In the genomic region with DNA sequence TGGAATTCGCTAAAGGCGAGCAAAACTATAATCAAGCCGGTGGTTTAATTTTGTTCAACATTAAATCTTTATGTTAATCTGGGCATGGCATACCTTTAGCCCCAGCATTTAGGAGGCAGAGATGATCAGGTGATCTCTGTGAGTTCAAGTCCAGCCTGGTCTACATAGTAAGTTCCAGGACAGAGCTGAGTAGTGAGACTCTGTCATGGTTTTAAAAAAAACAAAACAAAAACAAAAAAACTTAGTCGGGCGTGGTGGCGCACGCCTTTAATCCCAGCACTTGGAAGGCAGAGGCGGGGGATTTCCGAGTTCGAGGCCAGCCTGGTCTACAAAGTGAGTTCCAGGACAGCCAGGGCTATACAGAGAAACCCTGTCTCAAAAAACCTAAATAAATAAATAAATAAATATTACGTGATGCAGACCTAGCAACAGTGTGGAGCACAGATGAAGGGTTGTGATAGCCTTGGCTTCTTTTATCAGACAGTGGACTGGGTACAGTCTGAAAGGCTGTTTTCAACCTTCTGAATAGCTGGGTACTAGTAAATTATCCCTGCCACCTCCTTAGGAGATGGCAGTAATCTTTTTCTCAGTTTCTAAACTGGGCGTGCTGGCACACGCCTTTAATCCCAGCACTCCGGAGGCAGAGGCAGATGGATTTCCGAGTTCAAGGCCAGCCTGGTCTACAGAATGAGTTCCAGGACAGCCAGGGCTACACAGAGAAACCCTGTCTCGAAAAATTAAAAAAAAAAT, we compare ENCODE assay signal across 7 mouse cellular contexts. TPM values are rescaled to one million over a fixed set of nuclear protein-coding genes. Genes with fewer than 3 reads are reported as not detected.
DNase-seq lines count a peak whose midpoint lies in the region; ATAC-seq and TF ChIP-seq lines count a peak whose summit lies in the region.
"Not testable (repeated sequence)": the region's sequence is repeated elsewhere in the genome, so short reads cannot be mapped to it uniquely, and the experiment has no call there.

No protein-coding gene starts in this region.

- H3K36me3 ChIP-seq in heart, embryonic 13.5 days, result peaks cover 30% of the 10 kb centered on the region
- H3K36me3 ChIP-seq in intestine, embryonic 15.5 days, result peaks cover 18% of the 10 kb centered on the region; the same call in 1 of the 2 replicates
- H3K36me3 ChIP-seq in limb, embryonic 13.5 days, result peaks cover 27% of the 10 kb centered on the region
- H3K36me3 ChIP-seq in macrophage (ENCODE audit: inconsistent target), result peaks cover 26% of the 10 kb centered on the region
- H3K36me3 ChIP-seq in neural tube, embryonic 14.5 days (ENCODE audit: control insufficient read depth, insufficient read depth, low read length), result peaks cover 11% of the 10 kb centered on the region

- H3K4me3 ChIP-seq in embryonic fibroblast, embryonic 13.5 days (ENCODE audit: insufficient read depth, low read length), result peak overlapping the region; percentile 90
- peak overlapping the region; percentile 92 for H3K4me3 ChIP-seq in heart, embryonic 13.5 days
- peak overlapping the region; percentile 85 for H3K4me3 ChIP-seq in intestine, embryonic 15.5 days (replicated peaks)
- H3K4me3 ChIP-seq in limb, embryonic 13.5 days, result peak overlapping the region; percentile 92
- peak overlapping the region; percentile 78 for H3K4me3 ChIP-seq in macrophage (ENCODE audit: inconsistent target)
- peak overlapping the region; percentile 71 for H3K4me3 ChIP-seq in neural tube, embryonic 14.5 days (ENCODE audit: low read depth, low read length)

- peak; percentile 30 for DNase-seq in T-cell, adult 2 months (ENCODE audit: low spot score)

- not testable (repeated sequence) for ATAC-seq in heart, embryonic 13.5 days (ENCODE audit: extremely low read depth, insufficient number of reproducible peaks, low FRiP score, low TSS enrichment); intestine, embryonic 15.5 days; limb, embryonic 13.5 days (ENCODE audit: low FRiP score, low read depth); neural tube, embryonic 14.5 days (ENCODE audit: low read depth)

- peak overlapping the region; percentile 91 for H3K9ac ChIP-seq in heart, embryonic 13.5 days
- H3K9ac ChIP-seq in intestine, embryonic 15.5 days, result not testable (repeated sequence)
- H3K9ac ChIP-seq in limb, embryonic 13.5 days, result peak overlapping the region; percentile 84; the same call in 1 of the 2 replicates
- peak overlapping the region; percentile 78 for H3K9ac ChIP-seq in neural tube, embryonic 14.5 days (replicated peaks; ENCODE audit: low read depth, low read length)

- peak overlapping the region; percentile 75 for H3K27ac ChIP-seq in embryonic fibroblast, embryonic 13.5 days (ENCODE audit: insufficient read depth, low read length)
- peak overlapping the region; percentile 90 for H3K27ac ChIP-seq in heart, embryonic 13.5 days (replicated peaks)
- H3K27ac ChIP-seq in intestine, embryonic 15.5 days, result peak overlapping the region; percentile 88; the same call in 1 of the 2 replicates
- not testable (repeated sequence) for H3K27ac ChIP-seq in limb, embryonic 13.5 days; neural tube, embryonic 14.5 days (ENCODE audit: low read depth, low read length)
- H3K27ac ChIP-seq in macrophage, result peak overlapping the region; percentile 85

- peaks cover 49% of the 10 kb centered on the region for H3K79me2 ChIP-seq in macrophage (ENCODE audit: inconsistent target)

- not testable (repeated sequence) for H3K4me1 ChIP-seq in embryonic fibroblast, embryonic 13.5 days (ENCODE audit: control insufficient read depth, insufficient read depth, low read length); intestine, embryonic 15.5 days (replicated peaks)
- peaks cover 25% of the 10 kb centered on the region for H3K4me1 ChIP-seq in heart, embryonic 13.5 days
- H3K4me1 ChIP-seq in limb, embryonic 13.5 days, result peaks cover 13% of the 10 kb centered on the region
- peaks cover 12% of the 10 kb centered on the region for H3K4me1 ChIP-seq in neural tube, embryonic 14.5 days (ENCODE audit: control insufficient read depth, insufficient read depth, low read length)

- not testable (repeated sequence) for H3K27me3 ChIP-seq in heart, embryonic 13.5 days (replicated peaks); intestine, embryonic 15.5 days (replicated peaks); limb, embryonic 13.5 days; neural tube, embryonic 14.5 days (ENCODE audit: control insufficient read depth, insufficient read depth, low read length)

- WGBS in heart, embryonic 13.5 days, result 70% methylated on average over 16 of the region's 16 CpGs
- WGBS in intestine, embryonic 15.5 days, result 74% methylated on average over 16 of the region's 16 CpGs
- WGBS in limb, embryonic 13.5 days, result 77% methylated on average over 16 of the region's 16 CpGs
- WGBS in macrophage (ENCODE audit: missing documents), result 75% methylated on average over 16 of the region's 16 CpGs
- 82% methylated on average over 16 of the region's 16 CpGs for WGBS in neural tube, embryonic 14.5 days

- peak overlapping the region; percentile 81 for H3K4me2 ChIP-seq in heart, embryonic 13.5 days
- peak overlapping the region; percentile 52 for H3K4me2 ChIP-seq in intestine, embryonic 15.5 days (replicated peaks)
- H3K4me2 ChIP-seq in limb, embryonic 13.5 days (replicated peaks), result peak overlapping the region; percentile 63
- H3K4me2 ChIP-seq in neural tube, embryonic 14.5 days (ENCODE audit: low read depth, low read length), result peak overlapping the region; percentile 58

- H3K9me3 ChIP-seq in heart, embryonic 13.5 days; intestine, embryonic 15.5 days; limb, embryonic 13.5 days; neural tube, embryonic 14.5 days (ENCODE audit: control insufficient read depth, low read length): not testable (repeated sequence)

- not testable (repeated sequence) for TF ChIP-seq POLR2A in embryonic fibroblast, embryonic 13.5 days (IDR thresholded peaks at IDR 0.05; ENCODE audit: low read depth, low read length)

- TF ChIP-seq CTCF in embryonic fibroblast, embryonic 13.5 days (IDR thresholded peaks at IDR 0.05; ENCODE audit: borderline replicate concordance, insufficient read depth, low read length), result not testable (repeated sequence)

RNA-seq across cellular contexts. Expression of gene Nub1, which starts 1.5 kb away (rescaled TPM):
- polyA plus RNA-seq in embryonic fibroblast, embryonic 13.5 days (2011; ENCODE audit: insufficient read length, low read depth, missing spikeins), result 42.9 and 49.5 TPM in 2 replicates
- polyA plus RNA-seq in heart, embryonic 13.5 days (2015; fragmentation: Nextera tagmentation; extraction: Ambion mirVana), result 24.7 and 25.2 TPM in 2 replicates
- polyA plus RNA-seq in intestine, embryonic 15.5 days (2015; fragmentation: Nextera tagmentation; extraction: Ambion mirVana), result 26.8 and 29.0 TPM in 2 replicates
- polyA plus RNA-seq in limb, embryonic 13.5 days (2015; fragmentation: Nextera tagmentation; extraction: Ambion mirVana), result 30.8 and 34.3 TPM in 2 replicates
- 100 to 1,000 TPM in 3 of 26 experiments, 10 to 100 TPM in 23; 44.5 to 122 (median 79.5) TPM for total RNA-seq in macrophage (2018; cell fraction: chromatin; rRNA removed)
- total RNA-seq in macrophage (2018; cell fraction: cytosol; rRNA removed), result 100 to 1,000 TPM in 14 of 26 experiments, 10 to 100 TPM in 12; 73.8 to 125 (median 106) TPM
- total RNA-seq in macrophage (2018; cell fraction: nucleus; rRNA removed), result 100 to 1,000 TPM in 6 of 26 experiments, 10 to 100 TPM in 20; 42.2 to 118 (median 86.9) TPM
- 57.4 to 97.0 TPM (median 76.5 TPM) in 3 replicates for polyA plus RNA-seq in macrophage (2018)
- 56.2 and 57.9 TPM in 2 replicates for polyA plus RNA-seq in neural tube, embryonic 14.5 days (2014; fragmentation: Nextera tagmentation; extraction: Ambion mirVana)

RNA-seq across cellular contexts. Expression of gene Wdr86, which starts 43.7 kb away (rescaled TPM):
- polyA plus RNA-seq in embryonic fibroblast, embryonic 13.5 days (2011; ENCODE audit: insufficient read length, low read depth, missing spikeins), result 1.1 TPM in 1 of 2 replicates, not detected in the other
- 7.7 and 7.9 TPM in 2 replicates for polyA plus RNA-seq in heart, embryonic 13.5 days (2015; fragmentation: Nextera tagmentation; extraction: Ambion mirVana)
- 10.6 and 11.6 TPM in 2 replicates for polyA plus RNA-seq in intestine, embryonic 15.5 days (2015; fragmentation: Nextera tagmentation; extraction: Ambion mirVana)
- 38.3 and 39.6 TPM in 2 replicates for polyA plus RNA-seq in limb, embryonic 13.5 days (2015; fragmentation: Nextera tagmentation; extraction: Ambion mirVana)
- total RNA-seq in macrophage (2018; cell fraction: chromatin; rRNA removed), result not detected
- under 1 TPM in 2 of 26 experiments, not detected in 24; 0.05 to 0.09 TPM for total RNA-seq in macrophage (2018; cell fraction: cytosol; rRNA removed)
- under 1 TPM in 2 of 26 experiments, not detected in 24; 0.11 to 0.28 TPM for total RNA-seq in macrophage (2018; cell fraction: nucleus; rRNA removed)
- not detected in 3 replicates for polyA plus RNA-seq in macrophage (2018)
- polyA plus RNA-seq in neural tube, embryonic 14.5 days (2014; fragmentation: Nextera tagmentation; extraction: Ambion mirVana), result 1.2 and 5.3 TPM in 2 replicates
